Mouse (Mus musculus) left cerebral cortex, postnatal 10 days (tissue): ENCODE measurements around the gene Nuak1. TPM values are rescaled to one million over a fixed set of nuclear protein-coding genes. Genes with fewer than 3 reads are reported as not detected.

Source experiments
- DNase-seq, 2 experiments: peaks; one replicate each; pipeline ENCODE4 v3.0.0; 2021 to 2022; ENCODE audit warnings: low spot score in 2 of 2, mixed read lengths in 1 of 2; ENCODE audit errors: extremely low spot score in 1 of 2
- intact Hi-C: fragments of 180-260 bp; cut with DNase I; formaldehyde crosslinking; loops from one replicate; pipeline ENCODE4 v1.15.1; 2025
- total RNA-seq, 2 experiments: library from RNA; stranded (reverse); gene quantifications; 2 replicates each; pipeline ENCODE4 v1.2.3; 2021

Nuak1 gene
- total RNA-seq, 2 experiments from 2014 or later: 47.7 to 55.0 TPM

DNA sequence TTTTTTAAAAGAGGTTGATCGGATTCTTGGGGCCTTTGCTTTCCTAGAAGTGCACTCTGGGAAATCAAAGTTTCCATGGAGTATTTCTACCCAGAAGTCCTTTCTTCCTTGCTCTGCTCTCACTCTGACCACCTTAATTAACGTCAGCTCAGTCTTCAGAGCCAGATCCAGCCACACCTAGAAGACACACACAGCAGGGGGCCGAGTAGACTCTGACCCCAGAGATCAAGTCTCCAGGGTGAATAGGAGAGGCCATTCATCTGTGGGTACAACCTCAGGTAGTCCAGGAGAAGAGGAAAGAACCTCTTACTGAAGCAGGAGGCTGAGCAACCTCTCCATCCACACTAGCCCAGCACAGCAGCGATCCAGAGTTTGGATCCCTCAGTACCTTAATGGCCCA lies 11.5 kb upstream of the Nuak1 start:
- intact Hi-C loops: no loop called here
- no peak for DNase-seq

DNA sequence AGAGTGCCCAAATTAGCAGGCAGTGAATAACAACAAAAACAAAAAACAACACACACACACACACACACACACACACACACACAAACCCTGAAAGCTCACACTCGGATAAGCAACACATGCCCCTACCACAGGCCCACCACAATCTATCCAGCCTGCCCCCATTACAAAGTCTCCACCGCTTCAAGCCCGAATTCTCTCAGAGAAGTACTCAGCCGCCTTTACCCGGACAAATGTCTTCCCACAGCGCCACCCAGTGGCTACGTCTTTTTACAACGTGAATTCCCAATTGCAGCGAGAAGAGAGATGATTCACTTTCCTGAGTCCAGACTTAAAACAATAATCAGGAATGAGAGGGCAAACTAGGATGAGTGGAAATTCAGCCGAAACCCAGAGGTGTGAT lies 10.3 kb upstream of the Nuak1 start:
- intact Hi-C loops: no loop called here

DNA sequence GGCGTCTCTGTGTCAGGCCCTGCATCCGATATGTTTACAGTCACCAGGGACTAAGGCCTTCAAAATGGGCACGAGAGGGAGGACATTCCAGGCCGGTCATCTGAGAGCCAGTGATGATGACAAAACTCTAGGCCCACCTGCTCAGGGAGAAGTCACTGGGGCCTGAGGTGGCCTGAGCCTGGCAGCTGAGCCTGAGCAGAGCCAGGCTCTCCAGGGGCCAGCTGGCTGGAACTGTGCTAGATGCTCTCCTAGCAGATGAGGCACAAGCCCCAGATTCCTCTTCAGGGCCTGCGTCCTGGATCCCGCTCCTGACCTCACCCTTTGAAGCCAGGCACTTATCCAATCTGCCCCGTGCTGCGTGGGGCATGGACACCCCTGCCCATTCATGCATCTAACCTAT lies 9.3 kb upstream of the Nuak1 start:
- no peak for DNase-seq
- intact Hi-C loops: loop anchor here (10.0 kb wide), 2 partner anchors 285 to 385 kb away; no protein-coding TSS in a partner anchor

More for the DNA sequence above, 10.3 kb upstream of the Nuak1 start:
- peak; percentile 82 to 87 for DNase-seq

DNA sequence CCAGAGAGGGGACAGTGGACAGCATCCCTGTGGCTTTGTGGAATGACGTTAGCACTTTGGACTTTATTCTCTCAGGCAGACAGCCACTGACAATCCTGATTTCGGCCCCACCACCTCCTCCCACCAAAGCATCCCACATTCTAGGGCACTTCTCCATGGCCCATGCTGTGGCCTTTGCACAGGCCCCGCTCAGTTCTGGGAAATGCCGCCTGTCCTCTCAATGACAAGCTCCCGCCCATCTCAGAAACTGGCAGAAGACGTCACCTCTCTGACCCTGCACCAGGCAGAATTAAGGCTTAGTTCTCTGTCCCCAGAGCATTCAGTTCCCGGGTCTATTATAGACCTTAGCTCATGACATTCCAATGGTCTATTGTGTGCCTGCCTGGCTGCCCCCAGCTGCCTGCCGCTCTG lies 7.0 kb upstream of the Nuak1 start:
- peak in 1 of 2 experiments; percentile 32 for DNase-seq
- intact Hi-C loops: loop anchor here (10.0 kb wide), 2 partner anchors 283 to 383 kb away; no protein-coding TSS in a partner anchor

DNA sequence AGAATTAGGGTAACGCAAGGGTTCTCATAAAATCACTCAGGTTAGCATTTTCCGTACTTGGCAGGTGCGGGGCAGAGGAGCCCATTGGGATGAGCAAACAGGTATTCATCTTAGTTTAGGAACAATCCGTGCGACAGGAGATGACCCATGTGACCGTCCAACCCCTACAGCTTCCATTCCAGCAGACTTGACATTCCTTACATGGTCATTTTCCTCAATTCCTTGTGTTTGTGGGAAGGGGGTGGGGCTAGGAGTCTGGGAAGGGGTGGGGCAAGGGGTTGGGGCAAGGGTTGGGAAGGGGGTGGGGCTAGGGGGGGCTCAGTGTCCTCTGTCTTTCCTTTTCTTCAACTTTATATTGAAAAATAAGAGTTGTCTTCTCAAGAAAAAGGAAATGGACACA lies 6.3 kb upstream of the Nuak1 start:
- intact Hi-C loops: loop anchor here (10.0 kb wide), 2 partner anchors 282 to 382 kb away; no protein-coding TSS in a partner anchor
- peak in 1 of 2 experiments; percentile 4 for DNase-seq

- peak in 1 of 2 experiments; percentile 25 for DNase-seq
- intact Hi-C loops: loop anchor here (10.0 kb wide), 2 partner anchors 280 to 380 kb away; no protein-coding TSS in a partner anchor
Observed at GRCm38 (mm10) chr10:84444396-84444795, 4.0 kb upstream of the Nuak1 start.

GRCm38 (mm10) chr10:84441846-84442245 lies 1.4 kb upstream of the Nuak1 start:
- intact Hi-C loops: loop anchor here (10.0 kb wide), 2 partner anchors 277 to 377 kb away; no protein-coding TSS in a partner anchor

GRCm38 (mm10) chr10:84441434-84441785 lies 1.0 kb upstream of the Nuak1 start:
- intact Hi-C loops: loop anchor here (10.0 kb wide), 2 partner anchors 277 to 377 kb away; no protein-coding TSS in a partner anchor
- peak in 1 of 2 experiments; percentile 35 for DNase-seq

More at GRCm38 (mm10) chr10:84441846-84442245, 1.4 kb upstream of the Nuak1 start:
- DNase-seq: peak in 1 of 2 experiments; percentile 32

DNA sequence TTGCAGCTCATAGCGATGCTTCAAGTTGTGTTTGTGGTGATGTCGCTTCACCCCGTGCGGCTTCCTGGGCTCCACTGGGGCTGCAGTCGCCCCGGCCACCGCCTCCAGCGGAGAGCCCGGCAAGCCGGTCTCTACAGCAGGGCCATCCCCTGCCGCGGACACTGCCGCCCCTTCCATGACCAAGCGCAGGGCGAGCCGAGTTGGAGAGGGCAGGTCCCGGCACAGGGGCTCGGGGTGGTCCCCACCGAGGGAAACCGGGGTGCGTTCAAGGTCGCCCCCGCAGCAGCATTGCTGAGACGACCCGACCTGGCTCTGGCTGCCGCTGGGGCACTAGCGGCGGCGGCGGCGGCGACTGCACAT lies 236 bp downstream of the Nuak1 start:
- no peak for DNase-seq
- intact Hi-C loops: loop anchor here (10.0 kb wide), 2 partner anchors 275 to 375 kb away; no protein-coding TSS in a partner anchor

DNA sequence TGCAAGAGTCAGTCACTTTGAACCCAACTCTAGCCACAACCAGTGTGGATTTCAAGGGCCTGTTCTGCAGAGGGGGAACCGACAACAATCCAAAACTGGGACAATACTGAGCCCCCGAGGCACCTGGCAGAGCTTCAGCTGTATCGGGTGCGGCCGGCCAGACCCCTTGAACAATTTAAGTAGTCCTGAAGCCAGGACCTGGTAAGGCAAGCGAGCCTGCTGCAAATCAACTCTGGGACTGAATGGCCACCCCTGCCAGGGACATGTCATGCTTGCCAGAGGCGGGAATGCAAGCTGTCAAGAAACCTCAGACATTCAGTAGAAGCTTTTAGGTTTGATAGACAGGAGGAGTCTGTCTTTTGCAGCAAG lies 1.2 kb downstream of the Nuak1 start:
- peak in 1 of 2 experiments; percentile 43 for DNase-seq
- intact Hi-C loops: loop anchor here (5.0 kb wide), 3 partner anchors 52 to 617 kb away; no protein-coding TSS in a partner anchor

- intact Hi-C loops: loop anchor here (5.0 kb wide), 3 partner anchors 51 to 616 kb away; no protein-coding TSS in a partner anchor
- peak in 1 of 2 experiments; percentile 9 for DNase-seq
Observed at GRCm38 (mm10) chr10:84438466-84439227, 1.8 kb downstream of the Nuak1 start.

GRCm38 (mm10) chr10:84438049-84438422 lies 2.4 kb downstream of the Nuak1 start:
- peak; percentile 96 to 98 for DNase-seq
- intact Hi-C loops: loop anchor here (5.0 kb wide), 3 partner anchors 51 to 616 kb away; no protein-coding TSS in a partner anchor

DNA sequence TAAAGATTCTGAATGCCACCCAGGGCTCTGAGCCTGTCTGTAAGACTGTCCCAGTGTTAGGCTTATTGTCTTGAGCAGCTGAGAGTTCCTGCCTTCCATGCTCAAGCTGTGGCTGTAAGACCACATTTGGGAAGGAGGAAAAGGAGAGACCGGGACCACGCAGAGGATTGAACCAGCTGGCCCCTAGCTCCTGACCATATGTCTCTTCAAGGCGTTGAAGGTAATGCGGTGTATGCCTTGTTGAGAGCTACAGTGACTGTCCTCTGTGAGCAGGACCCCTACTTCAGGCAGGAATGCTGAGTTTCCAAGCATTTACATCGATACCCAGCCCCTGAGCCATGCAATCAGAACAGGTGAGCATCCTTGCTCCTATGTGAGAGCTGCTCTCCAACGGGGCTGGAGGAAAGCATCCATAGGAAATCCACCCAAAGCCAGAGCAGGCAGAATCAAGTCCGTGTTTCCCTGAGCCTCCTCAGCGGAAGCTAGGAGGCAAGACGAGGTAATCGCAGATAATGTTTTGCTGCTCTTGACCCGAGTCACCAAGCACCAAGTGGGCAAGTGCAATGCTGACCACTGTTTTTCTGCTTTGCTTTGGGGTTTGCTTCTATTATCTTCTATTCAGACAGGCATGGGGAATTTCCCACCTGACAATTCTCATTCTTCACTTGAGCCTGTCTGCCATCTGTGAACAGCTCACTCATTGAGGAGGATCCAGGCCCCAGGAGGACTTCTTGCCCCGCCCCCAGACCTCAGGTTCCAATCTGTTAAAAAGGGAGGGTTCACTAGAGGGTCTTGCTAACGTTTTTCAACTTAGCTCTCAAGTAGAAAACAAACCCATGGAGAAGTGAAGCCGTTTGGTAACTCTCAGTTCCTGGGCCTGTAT lies 3.0 kb downstream of the Nuak1 start:
- peak in 1 of 2 experiments; percentile 54 for DNase-seq
- intact Hi-C loops: loop anchor here (5.0 kb wide), 3 partner anchors 50 to 615 kb away; no protein-coding TSS in a partner anchor

DNA sequence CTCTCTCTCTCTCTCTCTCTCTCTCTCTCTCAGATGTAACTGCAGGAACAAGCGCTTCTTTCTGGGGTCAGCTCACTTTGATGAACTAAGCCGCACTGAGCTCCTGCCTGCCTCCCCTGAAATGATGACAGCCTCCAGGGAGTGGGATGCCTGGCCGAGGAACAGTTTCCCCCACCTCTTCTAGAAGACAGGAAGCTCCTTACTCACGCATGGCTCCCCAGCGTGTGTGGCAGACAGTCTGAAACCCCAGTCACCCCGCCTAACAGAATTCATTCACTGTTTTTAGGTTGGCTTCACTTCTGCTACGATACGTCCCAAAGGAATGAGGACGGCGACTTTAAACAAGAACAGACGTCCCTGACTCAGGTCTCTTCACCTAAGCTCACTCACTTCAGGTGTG lies 4.5 kb downstream of the Nuak1 start:
- DNase-seq: no peak
- intact Hi-C loops: loop anchor here (5.0 kb wide), 3 partner anchors 49 to 614 kb away; no protein-coding TSS in a partner anchor

DNA sequence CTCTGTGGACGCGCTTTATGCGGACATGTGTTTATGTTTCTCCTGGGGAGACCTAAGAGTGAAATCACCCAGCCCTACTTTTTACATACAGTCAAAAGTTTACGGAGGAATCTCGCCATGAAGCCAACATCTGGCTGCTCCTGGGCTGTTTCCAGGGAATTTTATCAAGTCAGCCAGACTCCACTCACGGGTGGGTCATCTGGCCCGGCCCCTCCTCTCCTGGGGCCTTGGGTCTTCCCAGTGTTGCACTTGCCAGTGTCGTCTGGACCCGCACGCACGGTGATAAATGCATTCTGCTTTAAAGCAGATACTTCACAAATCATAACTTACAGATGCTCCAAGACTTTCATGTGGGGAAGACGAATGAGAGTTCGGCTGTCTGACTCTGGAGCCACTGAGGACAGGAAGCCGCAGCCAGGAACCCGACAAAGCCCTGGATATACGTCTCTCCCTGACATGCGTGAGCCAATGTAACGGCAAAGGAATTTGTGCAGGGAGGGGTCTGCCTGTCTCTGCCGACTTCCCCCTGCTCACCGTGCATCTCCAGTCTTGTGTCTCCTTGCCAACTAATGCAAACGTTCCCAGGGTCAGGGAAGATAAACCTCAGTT lies 7.1 kb downstream of the Nuak1 start:
- intact Hi-C loops: no loop called here
- DNase-seq: peak in 1 of 2 experiments; percentile 20

DNA sequence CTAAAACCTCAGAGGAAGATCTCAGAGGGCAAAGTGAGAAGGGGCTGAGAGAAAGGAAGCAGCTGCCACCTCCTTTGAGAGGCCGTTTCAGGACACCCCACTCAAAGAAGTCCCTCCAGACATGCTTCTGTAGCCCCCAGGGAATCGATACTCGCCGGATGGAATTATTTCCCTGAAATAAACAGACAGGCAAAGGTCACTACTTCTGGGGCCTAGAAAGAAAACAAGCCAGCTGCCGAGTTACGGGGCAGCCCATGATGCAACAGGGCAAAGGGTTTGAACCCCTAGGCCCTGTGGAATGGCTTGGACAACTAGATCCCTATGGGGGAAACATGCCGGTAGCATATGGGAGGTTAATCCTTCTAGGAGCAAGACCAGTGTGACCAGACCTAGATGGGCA lies 16.0 kb downstream of the Nuak1 start:
- no peak for DNase-seq

GRCm38 (mm10) chr10:84423903-84424302 lies 16.5 kb downstream of the Nuak1 start:
- DNase-seq: no peak
- intact Hi-C loops: no loop called here

More for the DNA sequence above, 16.0 kb downstream of the Nuak1 start:
- intact Hi-C loops: no loop called here

DNA sequence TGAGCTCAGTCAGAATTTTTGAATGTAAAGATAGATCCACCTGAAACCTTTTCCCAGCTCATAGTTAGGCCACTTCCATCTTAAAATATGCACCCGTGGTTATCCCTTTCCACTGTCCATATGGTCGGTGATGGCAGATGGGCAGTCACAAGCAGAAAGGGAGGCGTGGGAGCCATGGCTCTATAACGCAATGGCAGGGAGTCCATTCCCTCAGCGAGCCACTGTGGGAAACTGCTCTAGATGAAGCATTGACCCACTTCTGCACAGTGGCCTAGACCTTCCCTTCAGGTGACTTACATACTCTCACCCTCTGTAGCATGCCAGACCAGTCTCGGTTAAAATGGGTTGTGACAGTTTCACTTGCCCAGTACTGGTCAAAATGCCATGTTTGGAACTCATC lies 19.8 kb downstream of the Nuak1 start:
- intact Hi-C loops: no loop called here
- DNase-seq: no peak

DNA sequence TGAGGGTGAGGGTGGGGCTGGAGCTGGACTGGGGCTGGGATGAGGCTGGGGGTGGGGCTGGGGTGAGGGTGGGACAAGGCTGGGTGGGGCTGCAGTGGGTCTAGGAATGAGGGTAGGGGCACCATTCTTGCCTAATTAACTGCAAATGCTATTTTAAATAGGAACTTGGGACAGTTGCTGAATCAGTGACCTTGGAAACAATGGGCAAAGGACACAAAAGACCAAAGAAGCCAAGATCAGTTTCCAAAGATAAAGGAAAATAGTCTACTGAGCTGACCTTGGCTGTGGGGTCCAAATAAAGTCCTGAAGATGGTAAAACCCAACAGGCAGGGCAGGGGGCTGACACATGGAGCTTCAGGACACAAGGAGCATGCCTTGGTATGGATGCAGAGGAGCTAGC lies 22.0 kb downstream of the Nuak1 start:
- DNase-seq: no peak
- intact Hi-C loops: no loop called here
